Mouse (Mus musculus) thymus, postnatal 10 days (tissue): ENCODE data around the gene Marf1.
"Not testable (repeated sequence)": the region's sequence is repeated elsewhere in the genome, so short reads cannot be mapped to it uniquely, and the experiment has no call there.

Experiments
- DNase-seq, 2 experiments: peaks; one replicate each; pipeline ENCODE4 v3.0.0; 2021; ENCODE audit warnings: low spot score in 2 of 2

The Marf1 gene

GRCm38 (mm10) chr16:14162988-14163416, at the start of gene Marf1, which contains the start of gene Nde1:
TSS of gene Marf1 (minus strand) at chr16:14163351.
TSS of gene Nde1 (plus strand) at chr16:14163275.
- peak; percentile 87 to 89 for DNase-seq

GRCm38 (mm10) chr16:14198798-14199197, 35.6 kb upstream of the Marf1 start:
- no peak for DNase-seq

- peak in 1 of 2 experiments; percentile 44 for DNase-seq
Measured at GRCm38 (mm10) chr16:14195427-14195826, 32.3 kb upstream of the Marf1 start.

- DNase-seq, result no peak
Measured at GRCm38 (mm10) chr16:14194164-14194950, 31.2 kb upstream of the Marf1 start.

DNA sequence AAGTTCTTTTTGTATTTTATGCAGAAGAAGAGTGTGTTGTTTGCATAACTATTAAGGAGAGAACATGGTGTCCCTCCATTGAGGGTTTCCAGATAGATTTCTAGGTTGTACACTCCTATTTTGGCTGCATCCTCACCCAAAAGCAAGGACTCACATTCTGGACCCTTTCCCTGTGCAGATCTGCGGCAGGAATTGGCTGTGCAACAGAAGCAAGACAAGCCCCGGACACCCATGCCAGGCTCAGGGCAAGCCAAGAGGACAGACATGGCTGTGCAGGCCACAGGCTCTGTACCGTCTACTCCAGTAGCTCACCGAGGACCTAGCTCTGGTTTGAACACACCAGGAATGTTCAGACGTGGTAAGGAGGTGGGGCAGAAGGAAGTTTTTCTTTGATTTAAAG, 22.4 kb upstream of the Marf1 start:
- DNase-seq, result no peak

GRCm38 (mm10) chr16:14183856-14184255, 20.7 kb upstream of the Marf1 start:
- no peak for DNase-seq

DNA sequence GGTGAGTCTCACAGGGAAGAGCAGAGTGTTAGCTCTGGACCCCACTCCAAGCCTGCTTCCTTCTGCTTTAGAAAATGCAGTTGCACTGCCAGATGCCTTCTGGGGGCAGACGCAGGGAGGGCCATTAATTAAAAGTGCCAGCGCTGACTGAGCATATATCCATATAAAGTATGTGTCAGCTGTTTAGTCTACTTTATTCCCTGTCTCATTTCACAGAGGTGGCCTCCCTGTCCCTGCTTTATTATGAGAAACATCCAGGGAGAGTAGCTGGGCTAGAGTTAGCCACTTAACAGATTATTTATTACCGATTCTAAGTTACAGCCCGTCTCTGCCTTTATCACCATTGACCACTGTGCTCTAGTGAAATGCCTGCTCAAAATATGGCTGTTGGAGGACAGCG, 19.2 kb upstream of the Marf1 start:
- no peak for DNase-seq

DNA sequence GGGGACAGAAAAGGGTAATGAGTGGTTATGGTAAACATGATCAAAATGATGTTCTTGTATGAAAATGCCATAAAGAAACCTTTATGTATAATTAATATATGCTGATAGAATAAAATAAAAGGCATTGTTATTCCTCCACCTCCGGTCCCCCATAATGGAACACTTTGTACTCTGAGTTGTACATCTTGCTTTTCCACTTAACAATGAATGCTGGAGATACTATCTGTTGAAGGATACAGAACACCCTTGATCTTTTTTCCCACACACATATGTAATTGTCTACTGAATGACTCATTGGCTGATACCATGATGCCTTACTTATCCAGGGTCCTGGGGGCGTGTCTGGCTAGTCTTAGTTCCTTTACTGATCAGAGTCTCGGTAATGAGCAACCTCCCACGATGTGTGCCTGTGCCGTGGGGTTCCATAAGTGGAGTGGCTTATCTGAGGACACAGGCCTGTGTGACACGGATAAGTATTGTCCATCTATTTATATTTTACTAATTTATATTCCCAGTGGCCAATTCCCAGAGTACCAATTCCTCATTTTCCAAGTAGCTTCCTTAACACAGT, 17.1 kb upstream of the Marf1 start:
- no peak for DNase-seq

DNA sequence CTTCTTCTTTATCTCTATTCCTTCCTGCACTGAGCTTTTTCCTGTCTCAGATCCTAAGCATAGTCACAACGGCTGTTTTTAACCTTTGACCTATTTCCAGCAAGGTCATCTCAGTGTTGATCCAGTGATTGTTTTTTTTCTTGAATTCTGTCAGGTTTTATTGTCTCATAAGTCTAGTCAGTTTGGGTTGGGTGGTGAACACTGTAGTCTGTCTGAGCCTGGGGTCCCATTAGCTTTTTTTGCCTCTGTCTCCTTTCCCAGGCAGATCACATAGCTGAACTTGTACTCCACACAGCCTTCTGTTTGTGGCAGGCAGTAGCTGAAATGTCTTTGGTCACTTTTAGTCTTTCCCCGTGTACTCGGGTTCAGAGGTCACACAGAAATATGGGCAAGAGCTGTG, 14.9 kb upstream of the Marf1 start:
- no peak for DNase-seq

DNA sequence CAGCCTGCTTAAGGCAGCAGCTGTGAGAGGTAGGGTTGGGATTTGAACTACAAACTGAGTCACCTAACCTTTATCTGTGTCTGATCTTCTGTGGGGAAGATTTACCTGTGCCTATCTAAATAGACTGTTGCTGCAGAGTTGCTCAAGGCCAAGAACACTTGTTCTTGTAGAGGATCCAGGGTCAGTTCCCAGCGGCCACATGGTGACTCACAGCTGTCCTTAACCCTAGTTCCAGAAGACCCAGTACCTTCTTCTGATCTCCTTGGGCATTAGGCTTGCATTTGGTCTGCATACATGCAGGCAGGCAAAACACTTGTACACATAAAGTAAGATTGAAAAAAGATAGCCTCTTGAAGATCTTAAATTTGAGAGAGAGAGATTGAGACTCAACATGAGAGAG, 6.6 kb upstream of the Marf1 start:
- no peak for DNase-seq

DNA sequence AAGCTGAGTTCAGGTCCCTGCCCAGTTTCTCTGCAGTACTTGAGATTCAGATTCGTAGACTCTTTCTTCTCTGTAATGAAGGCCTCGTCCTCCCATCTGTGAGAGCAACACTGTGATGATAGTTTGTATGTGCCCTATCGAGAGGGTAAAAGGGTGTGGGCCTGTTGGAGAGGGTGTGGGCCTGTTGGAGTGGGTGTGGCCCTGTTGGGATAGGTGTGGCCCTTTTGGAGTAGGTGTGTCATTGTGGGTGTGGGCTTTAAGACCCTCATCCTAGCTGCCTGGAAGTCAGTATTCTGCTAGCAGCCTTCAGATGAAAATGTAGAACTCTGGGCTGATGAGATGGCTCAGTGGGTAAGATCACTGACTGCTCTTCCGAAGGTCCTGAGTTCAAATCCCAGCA, 3.3 kb upstream of the Marf1 start:
- no peak for DNase-seq

DNA sequence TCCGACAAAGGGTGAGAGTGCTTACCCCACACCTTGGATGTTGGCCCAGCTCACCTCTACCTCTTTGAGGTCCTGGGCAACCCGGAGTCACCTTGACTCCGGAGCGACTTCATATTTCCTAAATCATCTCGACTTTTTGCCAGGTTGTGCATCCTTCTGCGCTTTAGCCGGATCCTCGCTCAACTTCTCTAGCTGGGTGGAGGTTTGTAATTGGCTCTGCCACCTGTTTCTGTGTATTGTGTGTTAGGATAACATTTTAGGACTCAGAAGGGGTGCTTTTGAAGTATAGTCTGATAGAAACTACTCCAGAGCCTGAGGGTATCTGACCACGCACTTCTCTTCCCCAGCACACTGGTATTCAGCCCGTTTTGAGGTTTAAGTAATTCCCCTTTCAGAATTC, 580 bp upstream of the Marf1 start:
- no peak for DNase-seq

DNA sequence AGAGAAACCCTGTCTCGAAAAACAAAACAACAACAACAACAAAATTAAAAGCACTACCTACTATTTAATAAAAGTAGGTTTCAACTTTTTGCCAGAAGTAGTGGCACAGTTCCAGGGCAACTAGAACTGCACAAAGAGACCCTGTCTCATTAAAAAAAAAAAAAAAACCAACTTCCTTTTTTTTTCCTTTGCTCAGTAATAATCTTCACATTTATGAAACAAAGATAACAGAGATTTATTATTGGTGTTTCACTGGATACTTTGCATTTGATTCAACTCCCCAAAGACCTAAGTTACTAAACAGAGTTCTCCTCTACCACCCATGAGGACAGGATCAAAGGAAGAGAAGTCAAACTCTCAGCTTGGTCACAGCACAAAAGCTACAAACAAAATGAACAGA, 2.2 kb downstream of the Marf1 start:
- DNase-seq, result no peak

DNA sequence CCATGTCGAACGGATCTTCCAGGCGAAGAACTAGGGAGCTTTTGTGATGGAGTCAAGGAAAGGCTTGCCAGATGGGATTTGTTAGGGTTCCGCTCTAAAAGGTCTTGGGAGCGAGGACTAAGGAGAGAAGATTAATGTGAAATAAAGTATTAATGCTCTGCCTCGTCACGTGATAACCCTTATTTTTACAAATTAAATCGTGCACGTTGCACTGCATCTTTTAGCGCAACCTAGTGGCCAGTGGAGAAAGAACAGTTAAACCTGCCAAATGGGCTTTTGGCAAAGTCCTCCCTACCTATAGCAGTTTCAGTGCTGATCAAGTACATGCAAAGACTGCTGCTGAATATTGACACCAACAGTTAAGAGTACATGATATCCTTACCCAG, 3.4 kb downstream of the Marf1 start:
- DNase-seq, result peak; percentile 77 to 78

DNA sequence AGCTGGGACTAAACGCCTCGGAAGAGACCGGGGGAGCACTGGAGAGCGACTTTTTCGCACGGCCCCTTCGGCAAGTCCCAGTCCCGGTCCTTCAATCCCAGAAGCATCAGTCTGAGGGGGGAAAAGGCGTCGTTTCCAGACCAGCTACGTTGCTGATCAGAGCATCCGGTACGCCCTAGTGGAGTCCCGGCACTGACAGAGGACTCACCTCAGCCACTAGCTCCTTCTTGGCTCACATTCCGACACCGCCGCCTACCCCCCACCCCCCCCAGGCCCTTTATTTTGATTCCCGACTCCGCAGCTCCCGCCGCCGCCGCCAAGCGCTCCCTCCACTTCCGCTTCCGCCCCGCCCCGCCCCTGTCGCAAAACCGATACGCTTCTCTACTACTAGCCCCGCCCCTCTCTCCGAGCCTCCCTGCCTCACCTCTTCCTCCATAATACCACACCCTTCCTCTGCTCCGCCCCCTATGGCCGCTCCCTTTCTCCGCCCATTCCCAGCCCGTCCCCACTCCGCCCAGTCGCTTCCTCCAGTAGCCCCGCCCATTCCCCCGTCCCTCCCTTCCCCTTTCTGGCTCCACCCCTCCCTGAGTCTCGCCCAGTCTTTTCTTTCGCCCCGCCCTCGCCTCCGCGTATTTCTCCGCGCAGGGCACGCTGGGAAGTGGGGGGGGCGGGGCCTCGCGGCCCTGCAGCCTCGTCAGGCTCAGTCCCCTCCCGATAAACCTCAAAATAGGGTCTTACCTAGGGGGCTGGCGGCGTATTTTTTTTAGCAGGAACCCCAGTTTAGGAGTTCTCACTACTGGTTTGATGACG, 4.0 kb downstream of the Marf1 start:
- peak; percentile 99 to 100 for DNase-seq

- no peak for DNase-seq
Measured at GRCm38 (mm10) chr16:14158536-14158935, 4.6 kb downstream of the Marf1 start.

GRCm38 (mm10) chr16:14156312-14156711, 6.8 kb downstream of the Marf1 start:
- DNase-seq, result no peak

DNA sequence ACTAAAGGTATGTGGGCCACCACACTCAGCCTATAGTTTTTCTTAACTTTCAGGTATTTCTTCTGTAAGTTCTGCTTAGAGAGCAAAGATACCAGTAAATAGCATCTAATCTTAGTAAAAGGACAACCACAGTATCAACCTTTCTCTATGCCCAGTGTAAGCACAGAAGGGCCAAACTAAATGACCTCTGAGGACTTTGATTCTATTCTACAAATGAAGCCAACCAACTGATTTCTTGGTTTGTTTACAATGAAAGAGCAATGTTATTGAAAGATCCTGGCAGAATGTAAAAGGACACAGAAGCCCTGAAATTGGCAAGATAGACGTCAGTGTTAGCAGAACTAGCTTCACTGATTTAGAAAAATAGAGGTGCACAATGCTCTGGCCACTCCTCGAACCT, 7.5 kb downstream of the Marf1 start:
- not testable (repeated sequence) for DNase-seq

DNA sequence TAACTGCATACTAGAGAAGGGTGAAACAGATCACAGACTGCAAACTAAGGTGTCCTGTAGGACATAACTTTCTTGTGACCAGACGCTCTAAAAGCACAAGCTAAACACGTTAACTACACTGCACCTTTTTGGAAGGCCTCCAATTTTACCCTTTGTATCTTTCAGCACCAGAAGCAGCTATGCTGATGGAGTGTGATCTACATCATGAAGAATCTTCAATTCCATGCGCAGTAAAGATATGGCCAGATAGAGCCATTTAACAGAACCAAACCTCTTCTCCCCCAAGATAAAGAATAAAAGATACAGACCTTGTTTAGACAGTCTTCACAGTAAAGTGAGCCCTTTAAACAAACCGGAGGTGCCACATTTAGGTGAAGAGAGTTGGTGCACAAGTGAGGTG, 11.4 kb downstream of the Marf1 start:
- no peak for DNase-seq

DNA sequence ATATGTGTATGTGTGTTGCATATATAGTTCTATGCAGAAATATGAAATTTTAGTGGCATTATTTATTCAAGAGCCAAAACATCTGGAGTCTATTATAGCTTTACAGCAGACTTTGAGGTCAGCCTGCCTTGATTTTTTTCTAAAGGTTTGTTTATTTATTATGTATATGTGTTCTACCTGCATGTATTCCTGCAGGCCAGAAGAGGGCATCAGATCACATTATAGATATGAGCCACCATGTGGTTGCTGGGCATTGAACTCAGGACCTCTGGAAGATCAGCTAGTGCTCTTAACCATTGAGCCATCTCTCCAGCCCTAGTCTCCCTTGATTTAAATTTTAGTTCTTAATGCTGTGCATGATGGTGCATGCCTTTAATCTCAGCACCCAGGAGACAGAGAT, 15.4 kb downstream of the Marf1 start:
- DNase-seq, result no peak

DNA sequence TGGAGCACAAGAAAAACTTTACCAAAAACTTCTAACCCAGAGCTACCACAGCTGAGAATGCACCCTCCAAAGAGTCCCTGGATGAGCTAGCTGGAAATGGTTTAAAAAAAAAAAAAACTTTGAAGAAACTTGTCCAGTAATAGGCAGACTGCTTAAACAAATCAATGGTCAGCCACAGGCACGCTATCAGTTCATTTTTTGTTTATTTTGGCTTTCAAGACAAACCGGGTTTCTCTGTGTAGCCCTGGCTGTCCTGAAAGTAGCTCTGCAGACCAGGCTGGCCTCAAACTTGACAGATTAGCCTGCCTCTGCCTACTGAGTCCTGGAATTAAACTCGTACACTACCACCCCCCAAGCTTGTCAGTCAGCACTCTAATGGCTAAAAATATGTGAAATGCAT, 19.9 kb downstream of the Marf1 start:
- DNase-seq, result no peak

GRCm38 (mm10) chr16:14139106-14139505, 24.0 kb downstream of the Marf1 start:
- no peak for DNase-seq
